15 mouse cellular contexts compared by ENCODE assay signal in genomic region chr11:75318351-75319221, GRCm38 (mm10). TPM values are rescaled to one million over a fixed set of nuclear protein-coding genes. Genes with fewer than 3 reads are reported as not detected.
A peak's percentile ranks its signal among the peaks of the same experiment; 100 is the strongest.
DNase-seq lines count a peak whose midpoint lies in the region; ATAC-seq and TF ChIP-seq lines count a peak whose summit lies in the region.
"Had no signal": no experiment of that assay in that cellular context is flagged by ENCODE, and none has a peak within 500 bp of the region (broad histone marks: within the 10 kb centered on the region; RNA-seq: fewer than 3 reads in every experiment).

No protein-coding gene starts in this region.

- peaks cover 47% of the 10 kb centered on the region for H3K36me3 ChIP-seq in intestine, embryonic 14.5 days (ENCODE audit: control insufficient read depth, insufficient read depth, low read length)
- H3K36me3 ChIP-seq in intestine, postnatal 0 days (ENCODE audit: control insufficient read depth, insufficient read depth), result peaks cover 25% of the 10 kb centered on the region

- DNase-seq in intestine, embryonic 14.5 days (ENCODE audit: low spot score), result no peak
- DNase-seq in brain, adult 2 months (ENCODE audit: low read depth, low spot score), result peak; percentile 37
- peak; percentile 91 for DNase-seq in naive thymus-derived CD4-positive, alpha-beta T cell, adult 2 months (ENCODE audit: low read depth)
- no peak for DNase-seq in kidney, adult 8-10 months
- DNase-seq in kidney, postnatal 14 days, result no peak
- DNase-seq: cerebellum, adult 8-10 months; gastrocnemius, postnatal 14 days; heart, postnatal 4 days; layer of hippocampus, adult 9-11 months had no signal

- H3K4me2 ChIP-seq in intestine, embryonic 14.5 days (ENCODE audit: low read length), result no peak overlapping the region
- H3K4me2 ChIP-seq in intestine, postnatal 0 days (replicated peaks; ENCODE audit: low read depth), result no peak overlapping the region
- H3K4me2 ChIP-seq: limb, embryonic 15.5 days; stomach, embryonic 15.5 days had no signal

- ATAC-seq in intestine, embryonic 14.5 days (replicated peaks; ENCODE audit: low FRiP score, low TSS enrichment, low read depth), result no peak
- ATAC-seq in intestine, postnatal 0 days, result no peak
- peak; percentile 78 for ATAC-seq in CD4-positive, CD25-positive, alpha-beta regulatory T cell, adult 4 months
- no peak for ATAC-seq in megakaryocyte progenitor cell, adult 5-6 weeks (replicated peaks; ENCODE audit: poor library complexity)

- TF ChIP-seq CTCF in intestine, postnatal 0 days (IDR thresholded peaks at IDR 0.05; ENCODE audit: low read depth), result no peak

- H3K4me3 ChIP-seq in intestine, embryonic 14.5 days (ENCODE audit: low read depth, low read length), result no peak overlapping the region
- no peak overlapping the region for H3K4me3 ChIP-seq in intestine, postnatal 0 days (ENCODE audit: low read depth, low read length)
- H3K4me3 ChIP-seq: limb, embryonic 15.5 days; myocyte; stomach, embryonic 15.5 days had no signal

- no peaks in the 10 kb centered on the region for H3K9me3 ChIP-seq in intestine, embryonic 14.5 days (ENCODE audit: control insufficient read depth, low read length)
- no peaks in the 10 kb centered on the region for H3K9me3 ChIP-seq in intestine, postnatal 0 days (ENCODE audit: control insufficient read depth)
- H3K9me3 ChIP-seq: limb, embryonic 15.5 days; stomach, embryonic 15.5 days had no signal

- H3K27me3 ChIP-seq in intestine, embryonic 14.5 days (replicated peaks; ENCODE audit: control insufficient read depth, insufficient read depth, low read length), result no peaks in the 10 kb centered on the region
- no peaks in the 10 kb centered on the region for H3K27me3 ChIP-seq in intestine, postnatal 0 days (replicated peaks; ENCODE audit: control insufficient read depth, insufficient read depth, low read length)
- H3K27me3 ChIP-seq: limb, embryonic 15.5 days; stomach, embryonic 15.5 days had no signal

- WGBS in intestine, embryonic 14.5 days, result 46% methylated on average over 14 of the region's 14 CpGs
- WGBS in intestine, postnatal 0 days, result 46% methylated on average over 14 of the region's 14 CpGs

- no peak overlapping the region for H3K9ac ChIP-seq in intestine, embryonic 14.5 days (ENCODE audit: low read length)
- H3K9ac ChIP-seq in intestine, postnatal 0 days (ENCODE audit: low read depth, low read length), result no peak overlapping the region
- H3K9ac ChIP-seq: limb, embryonic 15.5 days; stomach, embryonic 15.5 days had no signal

- no peaks in the 10 kb centered on the region for H3K4me1 ChIP-seq in intestine, embryonic 14.5 days (replicated peaks; ENCODE audit: control insufficient read depth, insufficient read depth, low read length)
- H3K4me1 ChIP-seq in intestine, postnatal 0 days (replicated peaks; ENCODE audit: control insufficient read depth, insufficient read depth, low read length), result no peaks in the 10 kb centered on the region
- H3K4me1 ChIP-seq: limb, embryonic 15.5 days had no signal

- H3K27ac ChIP-seq in intestine, embryonic 14.5 days (ENCODE audit: low read depth), result peak overlapping the region; percentile 14; the same call in 1 of the 2 replicates
- no peak overlapping the region for H3K27ac ChIP-seq in intestine, postnatal 0 days (ENCODE audit: low read depth, low read length)
- H3K27ac ChIP-seq: limb, embryonic 15.5 days; stomach, embryonic 15.5 days had no signal

RNA-seq across cellular contexts. Expression of gene Rpa1, which starts 29.5 kb away (rescaled TPM):
- 103 and 116 TPM in 2 replicates for polyA plus RNA-seq in intestine, embryonic 14.5 days (2014; fragmentation: Nextera tagmentation; extraction: Ambion mirVana)
- polyA plus RNA-seq in intestine, postnatal 0 days (2015; fragmentation: Nextera tagmentation; extraction: Ambion mirVana), result 32.1 and 34.4 TPM in 2 replicates
- 100 to 1,000 TPM; 214 to 322 TPM for polyA plus RNA-seq in CD4-positive, CD25-positive, alpha-beta regulatory T cell, adult 4 months (2017; shearing (Covaris generic))
- 50.1 and 53.0 TPM in 2 replicates for total RNA-seq in megakaryocyte progenitor cell, adult 5-6 weeks (2015)
- total RNA-seq in megakaryocyte progenitor cell, adult 5-6 weeks (2017), result 176 and 178 TPM in 2 replicates

RNA-seq across cellular contexts. Expression of gene Smyd4, which starts 29.6 kb away (rescaled TPM):
- 11.6 and 12.5 TPM in 2 replicates for polyA plus RNA-seq in intestine, embryonic 14.5 days (2014; fragmentation: Nextera tagmentation; extraction: Ambion mirVana)
- 3.1 and 3.4 TPM in 2 replicates for polyA plus RNA-seq in intestine, postnatal 0 days (2015; fragmentation: Nextera tagmentation; extraction: Ambion mirVana)
- 10 to 100 TPM; 21.2 to 31.7 TPM for polyA plus RNA-seq in CD4-positive, CD25-positive, alpha-beta regulatory T cell, adult 4 months (2017; shearing (Covaris generic))
- 2.2 and 5.1 TPM in 2 replicates for total RNA-seq in megakaryocyte progenitor cell, adult 5-6 weeks (2015)
- total RNA-seq in megakaryocyte progenitor cell, adult 5-6 weeks (2017), result 13.9 and 21.9 TPM in 2 replicates

Comparison
In these comparisons a context has a peak if more than half of its experiments do, and no peak if none do; other contexts are left out.
1. DNase-seq: peak in brain, adult 2 months (single experiment) and naive thymus-derived CD4-positive, alpha-beta T cell, adult 2 months (single experiment); none in intestine, embryonic 14.5 days (single experiment), kidney, adult 8-10 months (0 of 2) and kidney, postnatal 14 days (single experiment).